Mouse (Mus musculus) liver, adult (tissue): ENCODE results near the gene Ppp2r5e.

Experiments used
- GATA4 ChIP-seq: IDR thresholded peaks from 2 replicates; pipeline ENCODE4 v1.6.1; 2014; ENCODE audit warnings: mild to moderate bottlenecking, low read length; ENCODE audit not compliant: insufficient replicate concordance

Gene Ppp2r5e

DNA sequence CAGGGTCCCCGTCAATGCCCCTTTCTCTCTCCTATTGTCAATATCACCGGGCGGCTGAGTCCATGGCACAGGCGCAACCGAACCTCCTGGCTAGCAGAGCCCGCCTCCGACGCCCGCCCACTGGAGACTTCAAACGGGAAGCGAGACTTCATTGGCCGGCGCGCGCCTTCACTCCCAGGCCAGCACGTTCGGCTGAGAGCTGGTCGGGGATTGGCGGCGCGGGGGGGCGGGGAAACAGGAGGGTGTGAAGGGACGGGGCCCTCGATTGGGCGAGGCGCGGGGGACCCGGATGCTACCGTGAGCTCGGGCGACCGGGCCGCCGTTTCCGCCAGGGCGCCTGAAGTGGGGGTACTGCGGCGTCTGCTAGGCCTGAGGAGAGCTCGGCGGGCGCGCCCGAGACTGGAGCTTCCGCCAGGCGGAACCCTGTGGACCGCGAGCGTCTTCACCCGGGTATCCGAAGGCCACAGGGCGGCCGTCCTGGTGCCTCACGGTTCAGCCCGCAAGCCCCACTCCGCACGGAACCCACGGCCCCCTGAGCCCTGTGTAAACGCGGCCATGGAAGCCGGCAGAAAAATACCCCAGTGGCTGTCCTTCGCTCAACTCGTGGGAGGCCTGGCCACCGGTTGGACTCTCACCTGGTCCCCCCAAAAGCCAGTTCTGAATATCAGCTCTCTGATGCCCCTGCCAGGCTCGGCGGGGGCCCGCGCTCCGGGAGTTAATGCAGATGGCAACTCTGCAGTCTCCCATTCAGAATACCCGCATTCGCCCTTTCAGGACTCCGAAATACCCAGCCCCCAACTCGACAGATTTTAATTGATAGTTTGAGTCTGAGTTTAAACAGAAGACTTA is at the start of gene Ppp2r5e:
Ppp2r5e (minus strand) TSS at position 92 of the 849 bp plus-strand sequence.
- no peak for TF ChIP-seq GATA4

DNA sequence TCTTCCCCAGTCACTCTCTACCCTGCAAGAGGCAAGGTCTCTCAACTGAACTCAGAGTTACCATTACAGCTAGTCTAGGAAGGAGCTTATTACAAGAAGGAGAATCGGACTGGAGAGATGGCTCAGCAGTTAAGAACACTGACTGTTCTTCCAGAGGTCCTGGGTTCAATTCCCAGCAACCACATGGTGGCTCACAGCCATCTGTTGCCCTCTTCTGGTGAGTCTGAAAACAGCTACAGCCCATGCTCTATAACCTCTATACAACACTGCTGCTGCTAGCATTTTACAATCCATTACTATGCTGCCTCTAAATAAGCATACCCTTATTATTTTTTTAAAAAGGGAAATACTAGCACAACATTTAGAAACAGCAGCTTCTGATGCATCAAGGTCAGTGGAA is 49.7 kb upstream of the Ppp2r5e start:
- TF ChIP-seq GATA4: no peak

DNA sequence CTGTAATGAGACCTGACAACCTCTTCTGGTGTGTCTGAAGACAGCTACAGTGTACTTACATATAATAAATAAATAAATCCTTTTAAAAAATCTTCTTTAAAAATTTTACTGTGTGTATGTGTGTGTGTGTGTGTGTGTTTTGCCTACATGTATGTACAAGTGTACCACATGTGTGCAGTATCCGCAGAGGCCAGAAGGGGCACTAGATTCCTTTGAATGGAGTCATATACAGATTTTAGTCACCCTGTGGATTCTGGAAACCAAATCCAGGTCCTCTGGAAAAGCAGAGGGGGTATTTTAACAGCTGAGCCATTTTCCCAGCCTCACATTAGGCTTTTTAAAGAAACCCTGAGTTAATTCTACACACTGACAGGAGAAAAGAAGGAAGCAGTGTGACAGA is 45.7 kb upstream of the Ppp2r5e start:
- no peak for TF ChIP-seq GATA4

DNA sequence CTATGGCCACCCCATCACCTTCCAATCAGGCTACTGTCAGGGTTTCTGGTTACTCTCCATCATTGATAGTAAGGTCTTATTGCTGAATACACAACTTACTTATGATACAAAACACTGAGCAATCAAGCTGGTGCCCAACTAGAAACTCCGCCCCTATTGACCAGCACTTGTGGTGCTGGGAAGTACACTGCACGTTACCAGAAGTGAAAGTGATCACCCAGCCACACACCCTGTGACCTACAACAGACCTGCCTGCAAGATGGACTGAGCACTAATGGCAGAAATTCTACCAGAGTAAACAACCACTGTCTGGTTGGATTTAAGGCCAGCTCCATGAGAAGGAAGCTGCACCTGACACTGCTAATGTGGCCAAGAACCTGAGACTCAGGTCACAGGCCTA is 42.3 kb upstream of the Ppp2r5e start:
- no peak for TF ChIP-seq GATA4

DNA sequence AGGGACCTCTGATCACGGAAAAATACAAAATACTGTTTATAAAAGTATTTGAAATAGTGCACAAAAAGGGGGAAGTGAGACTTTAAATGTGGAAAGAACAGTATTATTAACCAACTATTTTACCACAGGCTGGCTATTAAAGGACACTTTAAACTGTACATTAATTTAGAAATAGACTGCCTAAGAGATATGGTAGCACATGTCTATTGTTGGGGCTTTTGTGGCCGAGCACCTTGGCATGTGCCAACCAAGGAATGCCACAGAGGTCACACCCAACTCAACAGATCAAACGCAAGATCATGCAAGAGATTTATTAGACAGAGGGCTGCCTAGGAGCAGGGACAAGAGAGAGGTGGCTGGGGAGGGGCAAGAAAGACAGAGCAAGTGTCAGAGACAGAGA is 41.1 kb upstream of the Ppp2r5e start:
- TF ChIP-seq GATA4: no peak

DNA sequence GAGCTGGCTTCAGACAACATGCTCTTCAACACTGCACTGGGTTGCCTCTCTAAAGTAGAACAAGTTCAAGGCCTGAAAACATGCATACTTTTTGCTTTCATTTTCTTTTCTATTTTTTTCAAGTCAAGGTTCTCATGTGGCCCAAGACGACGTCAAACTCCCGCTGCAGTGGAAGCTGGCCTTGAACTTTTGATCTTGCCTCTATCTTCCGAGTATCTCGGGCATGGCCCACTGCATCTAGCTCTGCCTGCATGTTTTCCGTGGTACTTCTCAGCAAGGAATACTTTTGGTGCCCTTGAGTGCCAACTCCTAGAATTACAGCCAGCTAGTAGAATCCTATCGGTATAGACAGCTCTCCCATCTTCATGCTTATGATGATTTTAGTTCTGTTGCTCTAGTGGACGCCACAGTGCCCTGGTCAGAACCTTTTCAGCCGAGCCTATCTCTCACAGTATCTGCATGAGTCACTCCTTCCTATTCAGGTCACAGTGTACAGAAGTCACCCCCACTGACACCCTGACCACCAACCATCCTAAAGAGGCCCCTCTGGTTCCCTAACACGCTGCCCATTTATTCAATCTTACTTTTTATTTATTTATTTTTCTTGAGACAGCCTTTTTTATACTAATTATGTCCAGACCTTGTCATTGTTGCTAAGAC is 39.9 kb upstream of the Ppp2r5e start:
- TF ChIP-seq GATA4: no peak

DNA sequence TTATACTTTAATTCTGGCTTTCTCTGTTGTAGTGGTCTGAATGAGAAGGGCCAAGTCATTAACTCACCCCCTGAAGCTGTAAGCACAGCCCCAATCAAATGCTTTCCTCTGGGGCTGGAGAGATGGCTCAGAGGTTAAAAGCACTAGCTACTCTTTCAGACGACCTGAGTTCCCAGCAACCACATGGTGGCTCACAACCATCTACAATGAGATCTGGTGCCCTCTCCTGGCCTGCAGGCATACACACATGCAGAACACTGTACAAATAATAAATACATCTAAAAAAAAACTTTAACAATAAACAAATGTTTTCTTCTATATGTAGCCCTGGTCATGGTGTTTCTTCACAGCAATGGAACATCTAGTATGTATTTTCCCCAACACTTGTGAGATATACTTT is 33.6 kb upstream of the Ppp2r5e start:
- no peak for TF ChIP-seq GATA4

DNA sequence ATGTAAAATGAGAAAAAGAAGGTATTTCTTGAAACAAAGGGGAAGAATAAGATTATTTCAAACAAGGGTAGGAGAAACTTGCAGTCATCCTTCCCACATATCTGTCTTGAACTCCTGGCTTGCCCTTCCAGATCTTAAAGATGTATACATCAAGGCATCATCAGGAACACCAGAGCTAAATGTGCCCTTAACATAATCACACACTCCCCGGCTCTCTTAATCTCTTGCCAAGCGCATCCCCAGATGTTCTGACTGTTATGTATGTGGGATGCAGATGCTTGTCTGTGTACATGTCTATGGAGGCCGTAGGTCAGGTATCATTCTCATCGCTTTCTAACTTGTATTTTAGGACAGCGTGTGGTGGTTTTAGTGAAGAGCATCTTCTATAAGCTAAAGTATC is 27.2 kb upstream of the Ppp2r5e start:
- TF ChIP-seq GATA4: no peak

DNA sequence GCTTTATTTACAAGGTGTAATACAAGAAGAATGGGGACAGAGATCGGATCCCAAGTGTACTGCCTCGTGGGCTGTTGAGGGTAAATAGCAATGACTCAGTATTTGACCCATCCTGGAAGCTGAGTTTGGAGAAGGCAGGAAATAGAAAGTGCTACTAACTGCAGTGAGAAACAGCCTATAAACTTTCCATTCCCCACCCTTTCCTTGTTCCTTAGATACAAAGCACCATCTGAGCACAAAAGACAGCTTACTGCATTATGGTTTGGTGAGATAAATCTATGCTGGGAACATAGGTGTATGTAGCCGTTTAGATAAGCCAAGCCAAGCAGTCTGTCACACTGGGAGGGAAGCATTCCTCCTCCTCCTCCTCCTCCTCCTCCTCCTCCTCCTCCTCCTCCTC is 26.8 kb upstream of the Ppp2r5e start:
- no peak for TF ChIP-seq GATA4

DNA sequence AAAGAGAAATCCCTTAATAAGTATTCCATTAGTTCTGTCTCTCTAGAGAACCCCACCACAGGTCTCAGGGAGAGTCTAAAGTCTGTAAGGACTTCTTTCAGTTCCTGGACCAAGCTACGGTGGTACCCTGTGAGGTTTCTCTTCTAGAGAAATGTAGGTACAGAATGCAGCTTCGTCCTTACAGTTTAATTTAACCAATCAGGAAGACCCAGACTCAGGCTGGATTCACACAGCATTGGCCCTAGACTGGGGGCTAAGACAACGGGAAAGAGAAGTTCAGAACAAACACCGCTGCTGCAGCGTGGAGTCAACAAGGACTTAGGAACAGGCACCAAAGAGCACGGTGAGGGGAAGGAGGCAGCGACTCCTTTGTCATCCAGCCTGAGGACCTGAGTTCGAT is 20.8 kb upstream of the Ppp2r5e start:
- no peak for TF ChIP-seq GATA4

DNA sequence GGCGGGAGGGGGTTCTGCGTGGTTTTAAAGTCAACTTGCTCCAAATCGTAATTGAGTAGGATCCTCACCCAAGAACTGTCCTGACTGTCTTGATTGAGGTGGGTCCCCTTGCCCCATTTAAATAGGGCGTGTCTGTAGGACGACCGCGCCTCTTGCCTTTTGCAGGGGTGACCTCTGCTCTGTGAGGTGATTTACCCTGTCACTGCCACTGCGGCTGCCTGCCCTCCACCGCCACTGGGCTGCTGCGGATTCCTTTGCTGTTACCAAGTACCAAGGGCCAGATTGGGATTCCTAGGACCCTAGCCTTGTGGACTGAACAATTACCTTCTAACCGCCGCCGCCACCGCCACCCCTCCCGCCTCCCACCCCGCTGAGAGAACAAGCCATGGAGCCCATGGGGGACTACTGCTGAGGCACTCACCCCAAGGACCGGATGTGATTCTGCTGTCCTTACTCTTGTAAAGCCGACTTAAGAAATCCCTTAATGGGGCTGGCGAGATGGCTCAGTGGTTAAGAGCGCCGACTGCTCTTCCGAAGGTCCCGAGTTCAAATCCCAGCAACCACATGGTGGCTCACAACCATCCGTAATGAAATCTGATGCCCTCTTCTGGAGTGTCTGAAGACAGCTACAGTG is 20.2 kb upstream of the Ppp2r5e start:
- TF ChIP-seq GATA4: no peak

DNA sequence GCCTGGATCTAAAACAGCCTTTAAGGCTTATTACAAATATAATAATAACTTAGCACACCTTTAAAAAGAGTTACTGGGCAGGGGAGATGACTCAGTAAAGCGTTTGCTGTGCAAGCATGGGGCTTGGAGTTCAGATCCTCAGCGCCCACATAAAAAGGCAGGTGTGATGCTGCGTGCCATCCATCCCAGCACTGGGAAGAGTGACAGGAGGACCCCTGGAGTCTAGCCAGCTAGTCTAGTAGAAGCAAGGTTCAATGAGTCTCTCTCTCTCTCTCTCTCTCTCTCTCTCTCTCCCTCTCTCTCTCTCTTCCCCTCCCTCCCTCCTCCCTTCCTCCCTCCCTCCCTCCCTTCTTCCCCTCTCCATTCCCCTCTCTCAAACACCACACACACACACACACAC is 19.5 kb upstream of the Ppp2r5e start:
- no peak for TF ChIP-seq GATA4

DNA sequence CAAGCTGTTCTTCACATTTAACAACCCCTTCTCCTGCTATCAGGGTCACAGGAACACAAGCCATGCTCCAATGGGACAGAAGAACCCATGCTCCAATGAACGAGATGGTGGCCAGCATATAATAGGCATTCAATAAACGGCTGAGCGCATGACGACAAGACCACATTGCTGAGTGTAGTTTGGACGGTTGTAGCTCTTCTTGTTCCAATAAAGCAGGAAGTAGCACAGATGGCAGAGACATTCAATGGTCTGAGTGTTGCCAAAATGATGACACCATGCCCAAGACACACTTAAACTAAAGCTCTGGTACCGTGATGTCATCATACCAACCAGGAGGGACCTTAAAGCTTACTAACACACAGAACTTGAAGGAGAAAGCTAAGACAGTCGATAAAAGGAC is 16.7 kb upstream of the Ppp2r5e start:
- TF ChIP-seq GATA4: no peak

DNA sequence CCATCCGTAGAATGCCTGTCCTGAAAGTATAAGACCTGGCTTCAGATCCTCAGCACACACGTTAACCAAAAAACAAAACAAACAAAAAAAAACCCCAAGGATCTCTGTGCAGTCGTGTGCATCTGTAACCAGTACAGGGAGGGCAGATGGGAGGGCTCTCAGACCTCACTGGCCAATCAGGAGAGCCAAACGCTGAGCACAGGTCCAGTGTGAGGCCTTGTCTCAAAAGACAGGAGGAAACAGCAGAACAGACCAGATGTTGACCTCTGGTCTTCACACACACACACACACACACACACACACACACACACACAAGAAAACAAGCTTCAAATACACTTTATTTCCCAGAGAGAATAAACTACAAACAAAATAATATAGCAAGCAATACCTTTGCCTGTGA is 3.4 kb upstream of the Ppp2r5e start:
- TF ChIP-seq GATA4: no peak

DNA sequence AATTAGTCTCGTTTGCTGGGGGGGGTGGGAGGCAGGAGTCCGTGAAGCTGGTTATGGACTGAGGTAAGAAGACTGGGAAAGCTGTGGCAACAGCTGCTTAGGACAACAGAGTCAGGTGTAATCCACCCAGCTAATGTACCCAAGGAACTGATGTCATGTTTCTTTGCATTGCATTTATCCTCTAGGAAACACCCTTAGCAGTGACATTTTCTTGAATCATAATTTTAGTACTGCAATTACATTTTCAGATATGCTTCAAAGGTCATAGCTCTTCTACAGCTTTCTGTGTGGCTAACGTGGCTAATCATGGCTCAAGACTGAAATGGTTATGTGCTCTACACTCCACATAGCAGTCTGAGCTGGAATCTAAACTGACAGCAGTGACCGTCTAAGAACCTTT is 2.9 kb upstream of the Ppp2r5e start:
- no peak for TF ChIP-seq GATA4

DNA sequence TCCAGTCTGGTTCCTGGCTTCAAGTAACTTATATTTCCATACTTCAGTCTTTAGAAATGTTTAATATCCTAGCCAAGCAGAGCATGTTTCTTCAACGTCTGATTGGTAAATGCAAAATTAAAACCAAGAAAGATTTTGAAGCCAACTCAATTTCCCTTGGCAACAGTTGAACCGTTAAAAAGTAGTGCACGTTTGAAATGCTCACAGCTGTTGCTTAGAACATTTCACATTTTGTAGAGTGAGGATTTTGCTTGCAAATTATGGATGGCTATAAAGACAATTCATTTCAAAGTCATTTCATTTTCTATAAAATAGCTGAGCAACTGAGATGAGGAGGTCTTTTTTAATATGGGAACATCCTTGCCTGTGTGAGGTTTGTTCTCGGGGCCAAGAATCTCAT is 1.7 kb upstream of the Ppp2r5e start:
- TF ChIP-seq GATA4: no peak
